Mouse (Mus musculus) frontal cortex, postnatal 10 days (tissue): ENCODE data around the gene Myo1e.
A peak's percentile ranks its signal among the peaks of the same experiment; 100 is the strongest.

ENCODE experiments used
- DNase-seq, 2 experiments: peaks; one replicate each; pipeline ENCODE4 v3.0.0; 2022; ENCODE audit warnings: low spot score in 2 of 2, mixed read lengths in 1 of 2

Gene Myo1e

GRCm38 (mm10) chr9:70207151-70207831 lies at the start of gene Myo1e:
Myo1e (plus strand) TSS chr9:70207350.
- DNase-seq: peak; percentile 83 to 88

GRCm38 (mm10) chr9:70160071-70160470 lies 47.1 kb upstream of the Myo1e start:
- DNase-seq: peak in 1 of 2 experiments; percentile 32

GRCm38 (mm10) chr9:70168973-70169372 lies 38.2 kb upstream of the Myo1e start:
- no peak for DNase-seq

- no peak for DNase-seq
Observed at GRCm38 (mm10) chr9:70174291-70174848, 32.8 kb upstream of the Myo1e start.

GRCm38 (mm10) chr9:70174896-70175295 lies 32.3 kb upstream of the Myo1e start:
- no peak for DNase-seq

- no peak for DNase-seq
Observed at GRCm38 (mm10) chr9:70176291-70176690, 30.9 kb upstream of the Myo1e start.

GRCm38 (mm10) chr9:70181719-70182118 lies 25.4 kb upstream of the Myo1e start:
- DNase-seq: no peak

GRCm38 (mm10) chr9:70182639-70183038 lies 24.5 kb upstream of the Myo1e start:
- no peak for DNase-seq

GRCm38 (mm10) chr9:70192336-70192735 lies 14.8 kb upstream of the Myo1e start:
- DNase-seq: no peak

- no peak for DNase-seq
Observed at GRCm38 (mm10) chr9:70194622-70195021, 12.5 kb upstream of the Myo1e start.

GRCm38 (mm10) chr9:70196956-70197659 lies 10.0 kb upstream of the Myo1e start:
- DNase-seq: no peak

- DNase-seq: no peak
Observed at GRCm38 (mm10) chr9:70197992-70198391, 9.2 kb upstream of the Myo1e start.

- DNase-seq: peak in 1 of 2 experiments; percentile 35
Observed at GRCm38 (mm10) chr9:70202753-70203152, 4.4 kb upstream of the Myo1e start.

GRCm38 (mm10) chr9:70203267-70204076 lies 3.7 kb upstream of the Myo1e start:
- DNase-seq: no peak

- peak in 1 of 2 experiments; percentile 10 for DNase-seq
Observed at GRCm38 (mm10) chr9:70207981-70208521, 901 bp downstream of the Myo1e start.

- no peak for DNase-seq
Observed at GRCm38 (mm10) chr9:70208751-70209150, 1.6 kb downstream of the Myo1e start.

- DNase-seq: no peak
Observed at GRCm38 (mm10) chr9:70209296-70210049, 2.3 kb downstream of the Myo1e start.

GRCm38 (mm10) chr9:70211638-70212037 lies 4.5 kb downstream of the Myo1e start:
- no peak for DNase-seq

GRCm38 (mm10) chr9:70216517-70216916 lies 9.4 kb downstream of the Myo1e start:
- no peak for DNase-seq

GRCm38 (mm10) chr9:70219295-70219931 lies 12.3 kb downstream of the Myo1e start:
- DNase-seq: no peak
